35 mouse cellular contexts compared by ENCODE assay signal in genomic region chr17:45294886-45295285, GRCm38 (mm10).
"Had no signal": no experiment of that assay in that cellular context is flagged by ENCODE, and none has a peak within 500 bp of the region (broad histone marks: within the 10 kb centered on the region; RNA-seq: fewer than 3 reads in every experiment).

No protein-coding gene starts in this region.

- H3K27ac ChIP-seq: heart, embryonic 10.5 days; heart, embryonic 13.5 days; heart, embryonic 15.5 days; hindbrain, embryonic 10.5 days; hindbrain, embryonic 12.5 days; hindbrain, embryonic 13.5 days; hindbrain, embryonic 14.5 days; hindbrain, embryonic 15.5 days; hindbrain, postnatal 0 days; intestine, embryonic 15.5 days; kidney, embryonic 15.5 days; kidney, postnatal 0 days; layer of hippocampus, adult 2 months had no signal

- H3K4me2 ChIP-seq: heart, embryonic 11.5 days; heart, embryonic 12.5 days; heart, embryonic 13.5 days; heart, embryonic 15.5 days; hindbrain, embryonic 12.5 days; hindbrain, embryonic 13.5 days; hindbrain, embryonic 14.5 days; hindbrain, embryonic 15.5 days; intestine, embryonic 15.5 days; kidney, embryonic 15.5 days had no signal

- ATAC-seq: hindbrain, embryonic 16.5 days; hindbrain, postnatal 0 days; inflammation-experienced regulatory T-cells, adult 6 months; intestine, embryonic 15.5 days; intestine, embryonic 16.5 days; intestine, postnatal 0 days had no signal

- H3K4me1 ChIP-seq: heart, embryonic 12.5 days; heart, embryonic 13.5 days; hindbrain, embryonic 15.5 days had no signal

- H3K27me3 ChIP-seq: heart, embryonic 12.5 days; heart, embryonic 13.5 days; heart, embryonic 15.5 days; hindbrain, embryonic 12.5 days; hindbrain, embryonic 13.5 days; hindbrain, embryonic 15.5 days; intestine, embryonic 15.5 days; kidney, embryonic 15.5 days had no signal

- H3K9me3 ChIP-seq: heart, embryonic 13.5 days; heart, embryonic 15.5 days; hindbrain, embryonic 12.5 days; hindbrain, embryonic 13.5 days; hindbrain, embryonic 15.5 days; intestine, embryonic 15.5 days; kidney, embryonic 15.5 days had no signal

- H3K9ac ChIP-seq: heart, embryonic 12.5 days; heart, embryonic 13.5 days; heart, embryonic 15.5 days; hindbrain, embryonic 12.5 days; hindbrain, embryonic 13.5 days; hindbrain, embryonic 14.5 days; hindbrain, embryonic 15.5 days; intestine, embryonic 15.5 days; kidney, embryonic 15.5 days had no signal

- H3K4me3 ChIP-seq: heart, embryonic 10.5 days; heart, embryonic 12.5 days; heart, embryonic 13.5 days; heart, embryonic 15.5 days; hindbrain, embryonic 10.5 days; hindbrain, embryonic 12.5 days; hindbrain, embryonic 13.5 days; hindbrain, embryonic 15.5 days; intestine, embryonic 15.5 days; kidney, embryonic 15.5 days; layer of hippocampus, adult 2 months had no signal

- H3K36me3 ChIP-seq: heart, embryonic 10.5 days; heart, embryonic 12.5 days; heart, embryonic 13.5 days; heart, embryonic 15.5 days; hindbrain, embryonic 10.5 days; hindbrain, embryonic 12.5 days; hindbrain, embryonic 13.5 days; hindbrain, embryonic 15.5 days; intestine, embryonic 15.5 days; kidney, embryonic 15.5 days had no signal

- DNase-seq: heart, postnatal 10 days; heart, postnatal 14 days; heart, postnatal 36 days; heart, postnatal 4 days; kidney, adult 11 months; kidney, adult 18-20 months; kidney, adult 2 months; kidney, adult 8-10 months; kidney, adult 9 months; kidney, postnatal 10 days; kidney, postnatal 14 days; kidney, postnatal 25 days; kidney, postnatal 36 days; kidney, postnatal 4 days; layer of hippocampus, adult 9-11 months; layer of hippocampus, postnatal 36 days had no signal
